Mouse (Mus musculus) frontal cortex, adult (tissue): ENCODE measurements around the gene Bcor.
A peak's percentile ranks its signal among the peaks of the same experiment; 100 is the strongest.

Source experiments
- ATAC-seq: cut with Nextera tagmentation; 2 replicates; pipeline ENCODE4 v1.9.2; 2017; ENCODE audit warnings: mild to moderate bottlenecking, moderate library complexity, mixed read lengths; ENCODE audit not compliant: low TSS enrichment

The Bcor gene

DNA sequence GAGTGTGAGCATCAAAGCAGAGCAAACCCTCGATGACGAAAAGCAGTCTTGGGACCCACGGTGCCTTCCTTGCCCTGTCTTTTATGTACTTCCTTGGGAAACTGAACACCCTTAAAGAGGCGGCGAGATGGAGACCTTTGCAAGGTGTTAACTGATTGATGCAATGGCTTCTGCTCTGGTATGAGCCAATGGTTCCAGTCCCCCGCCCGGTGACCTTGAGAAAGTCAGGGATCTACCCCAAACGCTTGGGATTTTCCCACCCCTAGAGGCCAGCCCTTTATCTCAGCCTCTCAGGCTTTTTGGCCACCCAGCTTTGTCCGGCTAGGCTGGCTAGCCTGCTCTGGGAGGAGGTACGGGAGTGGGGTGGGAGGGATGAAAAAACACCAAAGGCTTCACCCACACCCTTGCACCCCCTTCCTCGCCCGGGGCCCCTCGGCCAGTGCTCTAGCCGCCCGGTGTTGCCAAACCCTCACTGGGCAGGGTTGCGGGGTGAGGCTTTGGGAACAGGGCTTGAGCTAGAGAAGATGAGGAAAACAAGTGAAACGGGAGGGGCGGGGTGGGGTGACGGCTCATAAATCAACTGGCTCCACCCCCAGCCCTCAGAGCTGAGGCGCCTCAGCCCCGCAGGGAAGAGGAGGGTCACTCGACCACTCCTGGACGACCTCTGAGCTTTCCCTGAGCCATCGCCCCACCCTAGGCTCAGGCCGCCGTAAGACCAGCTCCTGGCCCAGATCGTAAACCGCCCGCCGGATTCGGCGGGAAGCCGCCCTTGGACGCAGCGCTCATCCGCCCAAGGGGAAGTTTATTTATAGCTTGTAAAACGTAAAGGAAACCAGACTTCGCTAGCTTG, 154.7 kb downstream of the Bcor start:
- peak; percentile 13; the same call in 1 of the 2 replicates for ATAC-seq

DNA sequence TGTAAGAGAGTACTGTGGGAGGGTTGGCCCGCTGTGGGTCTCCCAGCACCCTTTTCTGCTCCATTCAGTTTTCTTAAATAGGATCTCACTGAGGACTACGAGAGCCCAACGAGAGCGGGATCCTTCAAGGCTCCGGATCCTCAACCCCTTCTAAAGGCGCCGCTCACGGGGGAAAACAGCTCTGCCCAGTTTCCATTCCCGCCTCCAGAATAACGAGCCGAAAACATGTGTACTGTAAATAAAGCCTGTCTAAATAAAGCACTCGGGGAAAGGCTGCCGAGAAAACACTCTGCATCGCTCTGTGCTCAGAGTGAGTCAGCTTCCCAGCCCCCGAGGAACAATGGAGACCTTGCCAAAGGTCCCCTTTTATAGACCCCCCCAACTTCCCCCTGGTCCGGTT, 155.7 kb downstream of the Bcor start:
- ATAC-seq: no peak

GRCm38 (mm10) chrX:12003947-12004346, 156.2 kb downstream of the Bcor start:
- no peak for ATAC-seq

- no peak for ATAC-seq
Measured at GRCm38 (mm10) chrX:12003539-12003938, 156.6 kb downstream of the Bcor start.

- no peak for ATAC-seq
Measured at GRCm38 (mm10) chrX:12003106-12003505, 157.0 kb downstream of the Bcor start.

- no peak for ATAC-seq
Measured at GRCm38 (mm10) chrX:12002596-12002995, 157.6 kb downstream of the Bcor start.

DNA sequence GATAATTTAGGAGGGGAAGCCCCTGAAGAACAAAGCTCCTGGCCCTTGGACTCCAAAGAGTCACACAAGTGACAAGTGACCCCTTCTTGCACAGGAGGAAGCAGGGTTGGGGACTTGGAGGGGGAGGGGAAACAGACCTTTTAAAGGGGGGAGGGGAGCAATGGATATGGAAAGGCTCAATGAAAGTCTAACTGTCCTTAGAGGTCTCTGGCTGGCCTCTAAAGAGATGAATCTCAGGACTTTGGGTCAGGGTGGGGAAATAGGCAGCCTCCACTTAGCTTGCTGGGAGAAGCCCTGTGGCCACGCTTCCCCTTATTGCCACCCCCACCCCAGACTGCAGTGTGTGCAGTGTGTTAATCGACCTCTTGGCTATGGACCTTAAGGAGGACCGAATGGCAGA, 158.2 kb downstream of the Bcor start:
- no peak for ATAC-seq

- ATAC-seq: no peak
Measured at GRCm38 (mm10) chrX:12001336-12001735, 158.8 kb downstream of the Bcor start.

GRCm38 (mm10) chrX:12000620-12001019, 159.5 kb downstream of the Bcor start:
- ATAC-seq: no peak

- ATAC-seq: no peak
Measured at GRCm38 (mm10) chrX:11999951-12000350, 160.2 kb downstream of the Bcor start.

DNA sequence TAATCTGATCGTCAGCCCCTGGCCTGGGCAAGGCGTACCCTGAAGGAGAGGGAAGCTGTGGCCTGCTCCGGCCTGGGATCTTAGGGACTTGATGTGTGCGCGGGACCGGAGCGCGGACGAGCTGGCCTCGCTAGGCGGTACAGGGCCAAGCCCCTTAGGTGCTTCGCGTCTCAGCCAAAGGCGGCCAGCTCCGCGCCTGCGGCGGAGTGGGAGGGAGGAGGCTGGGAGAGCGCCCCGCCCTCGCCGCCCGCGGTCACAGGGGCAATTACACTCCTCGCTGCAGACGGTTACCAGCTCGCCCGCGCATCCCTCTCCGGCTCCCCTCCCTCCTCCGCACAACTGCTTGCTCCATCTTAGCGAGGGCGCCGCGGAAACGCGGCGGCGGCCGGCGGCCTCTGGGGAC, 161.2 kb downstream of the Bcor start:
- peak; percentile 80 for ATAC-seq

DNA sequence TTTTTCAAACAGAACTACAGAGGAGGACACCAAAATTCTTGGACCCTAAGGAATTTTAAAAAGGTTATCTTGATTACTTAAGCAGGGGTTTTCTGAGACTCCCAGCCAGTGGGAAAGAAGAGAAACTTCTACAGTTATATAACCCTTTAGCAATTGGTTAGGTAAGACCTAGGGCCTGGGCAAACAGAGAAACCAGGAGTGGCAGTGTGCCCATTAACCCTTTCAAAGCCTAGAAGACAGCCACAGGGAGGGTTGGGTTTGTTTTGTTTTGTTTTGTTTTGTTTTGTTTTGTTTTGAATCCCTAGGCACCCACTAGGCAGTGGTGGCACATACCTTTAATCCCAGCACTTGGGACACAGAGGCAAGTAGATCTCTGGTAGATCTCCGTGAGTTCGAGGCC, 163.3 kb downstream of the Bcor start:
- no peak for ATAC-seq

- ATAC-seq: no peak
Measured at GRCm38 (mm10) chrX:11996489-11996888, 163.7 kb downstream of the Bcor start.

GRCm38 (mm10) chrX:11993641-11994419, 166.3 kb downstream of the Bcor start:
- ATAC-seq: no peak

DNA sequence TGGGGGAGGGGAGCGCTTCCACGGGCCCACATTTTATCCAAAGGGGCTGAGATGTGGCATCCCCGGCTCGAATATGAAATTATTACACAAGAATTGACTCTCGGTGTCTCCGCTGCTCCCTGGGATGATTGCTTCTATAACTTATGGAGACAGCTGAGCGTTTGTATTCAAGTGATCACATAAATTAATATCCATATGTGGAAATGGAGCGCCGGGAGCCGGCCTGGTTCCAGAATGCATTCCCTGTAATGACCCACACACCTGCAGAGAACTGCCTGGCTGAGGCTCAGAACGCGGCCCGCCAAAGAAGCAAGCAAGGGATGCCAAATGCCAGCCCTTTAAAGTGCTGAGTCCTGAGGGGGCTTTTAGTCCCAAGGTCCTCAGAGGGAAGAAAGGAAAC, 170.7 kb downstream of the Bcor start:
- no peak for ATAC-seq

DNA sequence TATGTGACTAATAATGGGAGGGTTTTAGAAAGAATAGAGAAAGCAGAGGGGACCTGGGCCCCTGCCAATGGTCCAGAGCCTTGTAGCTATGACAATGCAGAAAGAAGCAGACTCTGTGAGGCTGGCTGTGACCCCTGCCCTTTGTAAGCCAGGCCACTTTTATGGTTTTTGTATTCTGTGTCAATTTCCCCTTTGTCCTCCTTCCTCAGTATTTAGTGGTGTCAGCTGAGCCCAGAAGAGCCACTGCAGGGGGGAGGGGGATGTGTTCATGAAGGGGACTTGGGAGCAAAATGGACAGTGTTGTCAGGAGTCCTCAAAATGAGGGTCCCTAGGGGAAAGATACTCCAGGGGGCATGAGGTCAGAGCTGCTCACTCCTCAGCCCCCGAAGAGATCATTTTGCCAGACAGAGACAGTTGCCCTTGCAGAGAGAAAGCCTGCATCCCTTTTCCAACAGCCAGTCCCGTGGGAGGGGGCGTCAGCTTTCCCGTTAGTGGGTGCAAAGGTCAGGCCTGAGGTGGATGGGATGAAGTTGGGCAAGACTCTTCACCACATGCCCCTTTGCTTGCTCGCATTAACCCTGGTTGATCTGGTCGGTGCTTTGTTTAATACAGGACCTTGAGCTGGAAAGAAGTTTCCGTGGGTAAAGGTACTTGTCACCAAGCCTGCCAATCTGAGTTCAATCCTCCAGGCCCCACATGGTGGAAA, 171.8 kb downstream of the Bcor start:
- ATAC-seq: no peak

DNA sequence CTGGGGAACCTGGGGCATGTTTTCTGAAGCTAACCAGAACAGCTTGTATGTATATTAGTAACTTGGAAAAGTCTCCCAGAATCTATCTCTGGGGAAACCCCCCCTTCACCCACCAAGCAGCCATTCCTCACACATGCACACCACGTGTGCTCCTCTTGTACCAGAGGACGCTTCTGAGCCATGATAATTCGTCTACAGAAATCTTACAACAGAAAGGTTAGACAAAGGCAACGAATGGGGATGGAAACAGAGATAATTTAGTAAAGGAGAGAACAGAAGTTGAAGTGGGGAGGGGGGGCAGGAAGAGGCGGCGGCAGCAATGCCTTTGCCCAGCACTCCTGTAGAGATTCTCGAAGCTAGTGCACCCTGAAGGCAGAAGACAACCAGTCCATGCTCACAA, 172.6 kb downstream of the Bcor start:
- no peak for ATAC-seq
